Mouse (Mus musculus): ENCODE data around the gene Gpx6. TPM values are rescaled to one million over a fixed set of nuclear protein-coding genes. Genes with fewer than 3 reads are reported as not detected.

The Gpx6 gene
- polyA plus RNA-seq (2014; fragmentation: Nextera tagmentation; extraction: Ambion mirVana): not detected in 2 replicates

DNA sequence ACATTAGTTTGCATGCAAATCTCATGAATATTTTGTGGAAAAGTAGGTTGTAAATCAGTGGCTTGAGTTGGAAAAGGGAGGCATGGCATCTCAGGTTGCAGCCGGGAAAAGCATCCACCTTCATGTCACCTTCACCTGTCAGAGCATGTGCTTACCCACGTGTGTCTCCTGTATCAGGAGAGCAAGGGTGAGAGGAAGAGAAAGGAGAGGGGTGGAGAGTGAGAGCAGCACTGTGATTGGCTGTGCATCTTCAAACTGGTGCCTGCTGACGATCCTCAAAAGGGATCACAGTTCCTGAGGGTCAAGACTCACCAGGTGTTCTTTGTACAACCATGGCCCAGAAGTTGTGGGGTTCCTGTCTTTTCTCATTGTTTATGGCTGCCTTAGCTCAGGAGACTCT lies at the start of gene Gpx6:
Gene Gpx6 (plus strand): TSS at position 200 of the 400 bp plus-strand sequence.
- no peaks in the 10 kb centered on the region for H3K4me1 ChIP-seq (ENCODE audit: control insufficient read depth, insufficient read depth, low read length)
- H3K4me2 ChIP-seq (ENCODE audit: low read length): no peak within 1 kb of the TSS
- 16% methylated on average over 3 of the region's 3 CpGs for WGBS
- ATAC-seq (ENCODE audit: low FRiP score, low TSS enrichment): no peak
- no peaks in the 10 kb centered on the region for H3K27me3 ChIP-seq (ENCODE audit: control insufficient read depth, insufficient read depth, low read length)
- no peak within 1 kb of the TSS for H3K9ac ChIP-seq (replicated peaks; ENCODE audit: low read length)
- H3K27ac ChIP-seq (replicated peaks; ENCODE audit: low read depth, low read length): no peak within 1 kb of the TSS
- no peak within 1 kb of the TSS for H3K4me3 ChIP-seq (replicated peaks; ENCODE audit: low read depth, low read length)
- DNase-seq: no peak
- H3K9me3 ChIP-seq (ENCODE audit: control insufficient read depth, low read length): no peaks in the 10 kb centered on the region
- no peaks in the 10 kb centered on the region for H3K36me3 ChIP-seq (ENCODE audit: control insufficient read depth, insufficient read depth, low read length)

DNA sequence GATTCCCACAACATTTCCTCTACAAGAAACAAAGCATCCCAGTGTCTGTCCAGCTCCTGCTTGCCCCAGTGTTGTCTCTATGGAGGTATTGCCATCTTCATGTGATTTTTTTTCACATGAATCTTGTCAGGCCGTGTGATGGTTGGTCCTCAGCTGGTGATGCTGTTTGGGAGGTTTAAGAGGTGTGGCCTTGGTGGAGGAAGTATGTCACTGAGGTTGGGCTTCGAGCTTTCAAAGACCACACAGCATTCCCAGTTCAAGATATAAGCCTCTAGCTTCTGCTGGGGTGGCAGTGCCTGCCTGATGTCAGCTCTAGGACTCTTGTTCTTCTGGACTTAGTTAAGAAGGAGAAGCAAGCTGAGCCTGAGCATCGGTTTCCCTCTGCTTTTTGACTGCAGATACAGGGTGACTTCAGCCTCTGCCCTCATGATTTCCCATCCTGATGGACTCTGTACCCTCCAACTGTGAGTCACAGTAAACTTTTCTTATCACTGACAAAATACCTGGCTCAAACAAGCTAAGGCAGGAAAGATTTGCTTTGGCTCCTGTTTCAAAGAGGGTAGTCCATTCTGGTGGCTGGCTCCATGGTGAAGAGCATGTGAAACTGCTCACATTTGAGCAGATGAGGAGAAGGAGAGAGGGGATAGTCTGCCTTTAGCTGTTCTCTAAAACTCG lies 49.0 kb upstream of the Gpx6 start:
- H3K9me3 ChIP-seq (ENCODE audit: control insufficient read depth, low read length): no peaks in the 10 kb centered on the region
- no peaks in the 10 kb centered on the region for H3K36me3 ChIP-seq (ENCODE audit: control insufficient read depth, insufficient read depth, low read length)
- no peak overlapping the region for H3K4me3 ChIP-seq (replicated peaks; ENCODE audit: low read depth, low read length)
- WGBS: 78% methylated on average over 4 of the region's 4 CpGs
- no peak overlapping the region for H3K27ac ChIP-seq (replicated peaks; ENCODE audit: low read depth, low read length)
- H3K4me2 ChIP-seq (ENCODE audit: low read length): no peak overlapping the region
- H3K4me1 ChIP-seq (ENCODE audit: control insufficient read depth, insufficient read depth, low read length): 0 out of 2 replicates have a peak, but pooled peaks cover 4% of the 10 kb centered on the region
- ATAC-seq (ENCODE audit: low FRiP score, low TSS enrichment) (no peak), DNase-seq (no peak)
- H3K9ac ChIP-seq (replicated peaks; ENCODE audit: low read length): no peak overlapping the region
- 0 out of 2 replicates have a peak, but pooled peaks cover 4% of the 10 kb centered on the region for H3K27me3 ChIP-seq (ENCODE audit: control insufficient read depth, insufficient read depth, low read length)

GRCm38 (mm10) chr13:21263910-21264309 lies 48.0 kb upstream of the Gpx6 start:
- no peak overlapping the region for H3K27ac ChIP-seq (replicated peaks; ENCODE audit: low read depth, low read length)
- H3K27me3 ChIP-seq (ENCODE audit: control insufficient read depth, insufficient read depth, low read length): 0 out of 2 replicates have a peak, but pooled peaks cover 4% of the 10 kb centered on the region
- WGBS: 3% methylated on average over 11 of the region's 11 CpGs
- no peaks in the 10 kb centered on the region for H3K36me3 ChIP-seq (ENCODE audit: control insufficient read depth, insufficient read depth, low read length)
- H3K9ac ChIP-seq (replicated peaks; ENCODE audit: low read length): no peak overlapping the region
- ATAC-seq (ENCODE audit: low FRiP score, low TSS enrichment) (no peak), DNase-seq (peak; percentile 43)
- no peaks in the 10 kb centered on the region for H3K9me3 ChIP-seq (ENCODE audit: control insufficient read depth, low read length)
- H3K4me3 ChIP-seq (replicated peaks; ENCODE audit: low read depth, low read length): peak overlapping the region; percentile 29
- peak overlapping the region; percentile 47 for H3K4me2 ChIP-seq (ENCODE audit: low read length)
- H3K4me1 ChIP-seq (ENCODE audit: control insufficient read depth, insufficient read depth, low read length): 0 out of 2 replicates have a peak, but pooled peaks cover 4% of the 10 kb centered on the region

DNA sequence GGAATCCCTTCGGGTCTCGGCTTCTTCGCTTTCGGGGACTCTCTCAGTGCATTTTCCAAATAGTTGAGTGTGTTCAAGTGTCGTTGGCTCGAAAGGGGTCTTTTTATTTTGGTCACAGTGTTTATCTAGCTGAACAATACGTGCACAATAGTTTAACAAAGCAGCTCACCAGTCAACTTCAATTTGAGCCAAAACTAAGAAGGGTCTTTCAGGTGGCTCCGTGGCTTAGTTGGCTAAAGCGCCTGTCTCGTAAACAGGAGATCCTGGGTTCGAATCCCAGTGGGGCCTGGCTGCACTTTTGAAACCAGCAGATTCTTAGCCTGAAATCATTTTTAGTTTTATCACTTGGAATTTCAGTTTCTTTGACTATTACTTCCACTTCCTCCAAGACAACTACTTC lies 47.6 kb upstream of the Gpx6 start:
- WGBS: under 1% methylated on average over 11 of the region's 11 CpGs
- H3K4me3 ChIP-seq (replicated peaks; ENCODE audit: low read depth, low read length): peak overlapping the region; percentile 29
- peak; percentile 81 for DNase-seq
- ATAC-seq (ENCODE audit: low FRiP score, low TSS enrichment): no peak
- H3K27ac ChIP-seq (replicated peaks; ENCODE audit: low read depth, low read length): no peak overlapping the region
- H3K9ac ChIP-seq (replicated peaks; ENCODE audit: low read length): no peak overlapping the region
- peak overlapping the region; percentile 47 for H3K4me2 ChIP-seq (ENCODE audit: low read length)
- 0 out of 2 replicates have a peak, but pooled peaks cover 4% of the 10 kb centered on the region for H3K27me3 ChIP-seq (ENCODE audit: control insufficient read depth, insufficient read depth, low read length)
- H3K36me3 ChIP-seq (ENCODE audit: control insufficient read depth, insufficient read depth, low read length): no peaks in the 10 kb centered on the region
- 0 out of 2 replicates have a peak, but pooled peaks cover 4% of the 10 kb centered on the region for H3K4me1 ChIP-seq (ENCODE audit: control insufficient read depth, insufficient read depth, low read length)
- H3K9me3 ChIP-seq (ENCODE audit: control insufficient read depth, low read length): no peaks in the 10 kb centered on the region

DNA sequence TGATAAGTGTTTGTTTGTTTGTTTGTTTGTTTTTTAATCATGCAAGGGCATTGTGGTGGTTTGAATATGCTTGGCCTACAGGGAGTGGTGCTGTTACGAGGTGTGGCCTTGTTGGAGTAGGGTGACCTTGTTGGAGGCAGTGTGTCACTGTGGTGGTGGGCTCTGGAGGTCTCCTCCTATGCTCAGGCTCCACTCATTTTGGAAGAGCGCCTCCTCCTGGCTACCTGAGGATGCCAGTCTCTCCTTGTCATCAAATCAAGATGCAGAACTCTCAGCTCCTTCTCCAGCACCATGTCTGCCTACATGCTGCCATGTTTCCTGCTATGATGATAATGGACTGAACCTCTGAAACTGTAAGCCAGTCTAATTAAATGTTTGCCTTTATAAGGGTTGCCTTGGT lies 46.2 kb upstream of the Gpx6 start:
- Histone ChIP-seq H3K36me3 (ENCODE audit: control insufficient read depth, insufficient read depth, low read length) (no peaks in the 10 kb centered on the region), H3K27me3 (ENCODE audit: control insufficient read depth, insufficient read depth, low read length) (0 out of 2 replicates have a peak, but pooled peaks cover 4% of the 10 kb centered on the region), H3K9ac (replicated peaks; ENCODE audit: low read length) (no peak overlapping the region), H3K4me3 (replicated peaks; ENCODE audit: low read depth, low read length) (no peak overlapping the region), H3K9me3 (ENCODE audit: control insufficient read depth, low read length) (no peaks in the 10 kb centered on the region), H3K27ac (replicated peaks; ENCODE audit: low read depth, low read length) (no peak overlapping the region), H3K4me2 (ENCODE audit: low read length) (no peak overlapping the region), H3K4me1 (ENCODE audit: control insufficient read depth, insufficient read depth, low read length) (0 out of 2 replicates have a peak, but pooled peaks cover 4% of the 10 kb centered on the region)
- ATAC-seq (ENCODE audit: low FRiP score, low TSS enrichment) (no peak), DNase-seq (no peak)
- 47% methylated on average over 2 of the region's 2 CpGs for WGBS

DNA sequence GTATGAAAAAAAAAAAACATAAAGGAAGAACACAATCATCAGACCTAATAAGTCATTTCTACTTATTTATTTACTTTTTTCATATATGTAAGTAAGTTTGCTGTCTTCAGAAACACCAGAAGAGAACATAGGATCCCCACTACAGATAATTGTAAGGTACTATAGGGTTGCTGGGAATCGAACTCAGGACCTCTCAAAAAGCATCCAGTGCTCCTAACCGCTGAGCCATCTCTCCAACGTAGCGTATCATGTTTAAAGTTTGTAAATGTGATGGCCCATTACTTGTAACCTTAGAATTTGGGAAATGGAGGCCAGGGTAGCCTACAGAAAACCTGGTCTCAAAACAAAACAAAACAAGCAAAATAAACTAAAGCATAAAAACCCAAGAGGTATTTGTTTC lies 44.4 kb upstream of the Gpx6 start:
- Histone ChIP-seq H3K4me1 (ENCODE audit: control insufficient read depth, insufficient read depth, low read length) (0 out of 2 replicates have a peak, but pooled peaks cover 4% of the 10 kb centered on the region), H3K27me3 (ENCODE audit: control insufficient read depth, insufficient read depth, low read length) (0 out of 2 replicates have a peak, but pooled peaks cover 4% of the 10 kb centered on the region), H3K9me3 (ENCODE audit: control insufficient read depth, low read length) (no peaks in the 10 kb centered on the region), H3K9ac (replicated peaks; ENCODE audit: low read length) (no peak overlapping the region), H3K4me3 (replicated peaks; ENCODE audit: low read depth, low read length) (no peak overlapping the region), H3K27ac (replicated peaks; ENCODE audit: low read depth, low read length) (no peak overlapping the region), H3K4me2 (ENCODE audit: low read length) (peak overlapping the region; percentile 11; the same call in 1 of the 2 replicates), H3K36me3 (ENCODE audit: control insufficient read depth, insufficient read depth, low read length) (no peaks in the 10 kb centered on the region)
- DNase-seq (no peak), ATAC-seq (ENCODE audit: low FRiP score, low TSS enrichment) (no peak)
- WGBS: 15% methylated on average over 4 of the region's 4 CpGs

DNA sequence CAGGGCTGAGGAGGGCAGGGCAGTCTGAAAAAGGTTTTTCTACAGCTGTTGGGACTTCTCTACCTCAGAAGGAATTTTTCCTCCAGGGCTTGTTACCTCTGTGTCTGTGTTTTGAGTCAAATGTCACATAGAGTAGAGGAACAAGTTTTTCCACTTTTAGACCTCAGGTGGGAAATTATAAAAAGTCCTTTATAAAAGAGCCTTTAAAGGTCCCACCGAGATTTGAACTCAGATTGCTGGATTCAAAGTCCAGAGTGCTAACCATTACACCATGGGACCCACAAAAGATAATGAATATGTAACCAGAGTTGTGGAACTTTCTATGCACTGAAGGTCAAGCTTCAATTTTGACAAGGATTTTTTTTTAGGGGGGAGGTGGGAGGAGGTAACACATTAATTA lies 43.7 kb upstream of the Gpx6 start:
- Histone ChIP-seq H3K9ac (replicated peaks; ENCODE audit: low read length) (no peak overlapping the region), H3K36me3 (ENCODE audit: control insufficient read depth, insufficient read depth, low read length) (no peaks in the 10 kb centered on the region), H3K9me3 (ENCODE audit: control insufficient read depth, low read length) (no peaks in the 10 kb centered on the region), H3K4me1 (ENCODE audit: control insufficient read depth, insufficient read depth, low read length) (0 out of 2 replicates have a peak, but pooled peaks cover 4% of the 10 kb centered on the region), H3K27ac (replicated peaks; ENCODE audit: low read depth, low read length) (no peak overlapping the region), H3K4me3 (replicated peaks; ENCODE audit: low read depth, low read length) (peak overlapping the region; percentile 15; the same call in 1 of the 2 replicates), H3K4me2 (ENCODE audit: low read length) (peak overlapping the region; percentile 11; the same call in 1 of the 2 replicates), H3K27me3 (ENCODE audit: control insufficient read depth, insufficient read depth, low read length) (0 out of 2 replicates have a peak, but pooled peaks cover 4% of the 10 kb centered on the region)
- ATAC-seq (ENCODE audit: low FRiP score, low TSS enrichment): no peak
- 2% methylated on average over 1 of the region's 1 CpGs for WGBS
- DNase-seq: peak; percentile 25

GRCm38 (mm10) chr13:21275021-21275814 lies 36.7 kb upstream of the Gpx6 start:
- WGBS: under 1% methylated on average over 29 of the region's 29 CpGs
- peak overlapping the region; percentile 50 for H3K9ac ChIP-seq (replicated peaks; ENCODE audit: low read length)
- H3K27ac ChIP-seq (replicated peaks; ENCODE audit: low read depth, low read length): no peak overlapping the region; the same call in 1 of the 2 replicates

More at GRCm38 (mm10) chr13:21275021-21275814, 36.7 kb upstream of the Gpx6 start:
- Histone ChIP-seq H3K9me3 (ENCODE audit: control insufficient read depth, low read length) (no peaks in the 10 kb centered on the region), H3K4me3 (replicated peaks; ENCODE audit: low read depth, low read length) (peak overlapping the region; percentile 63), H3K4me2 (ENCODE audit: low read length) (peak overlapping the region; percentile 71), H3K36me3 (ENCODE audit: control insufficient read depth, insufficient read depth, low read length) (no peaks in the 10 kb centered on the region), H3K27me3 (ENCODE audit: control insufficient read depth, insufficient read depth, low read length) (peaks cover 10% of the 10 kb centered on the region; the same call in 1 of the 2 replicates), H3K4me1 (ENCODE audit: control insufficient read depth, insufficient read depth, low read length) (peaks cover 8% of the 10 kb centered on the region; the same call in 1 of the 2 replicates)
- peak; percentile 82 for DNase-seq
- ATAC-seq (ENCODE audit: low FRiP score, low TSS enrichment): peak; percentile 68
